Mouse (Mus musculus) right cerebral cortex, adult 18-20 months (tissue): ENCODE measurements at regions not wholly inside any gene's neighbourhood (a gene's known extent, or its start where the extent isn't known, plus 50 kb on each side); places are given as distances from the start of the nearest gene placed in this dataset.

Source experiments
- DNase-seq: peaks from one replicate; pipeline ENCODE4 v3.0.0; 2022; ENCODE audit warnings: mixed read lengths

DNA sequence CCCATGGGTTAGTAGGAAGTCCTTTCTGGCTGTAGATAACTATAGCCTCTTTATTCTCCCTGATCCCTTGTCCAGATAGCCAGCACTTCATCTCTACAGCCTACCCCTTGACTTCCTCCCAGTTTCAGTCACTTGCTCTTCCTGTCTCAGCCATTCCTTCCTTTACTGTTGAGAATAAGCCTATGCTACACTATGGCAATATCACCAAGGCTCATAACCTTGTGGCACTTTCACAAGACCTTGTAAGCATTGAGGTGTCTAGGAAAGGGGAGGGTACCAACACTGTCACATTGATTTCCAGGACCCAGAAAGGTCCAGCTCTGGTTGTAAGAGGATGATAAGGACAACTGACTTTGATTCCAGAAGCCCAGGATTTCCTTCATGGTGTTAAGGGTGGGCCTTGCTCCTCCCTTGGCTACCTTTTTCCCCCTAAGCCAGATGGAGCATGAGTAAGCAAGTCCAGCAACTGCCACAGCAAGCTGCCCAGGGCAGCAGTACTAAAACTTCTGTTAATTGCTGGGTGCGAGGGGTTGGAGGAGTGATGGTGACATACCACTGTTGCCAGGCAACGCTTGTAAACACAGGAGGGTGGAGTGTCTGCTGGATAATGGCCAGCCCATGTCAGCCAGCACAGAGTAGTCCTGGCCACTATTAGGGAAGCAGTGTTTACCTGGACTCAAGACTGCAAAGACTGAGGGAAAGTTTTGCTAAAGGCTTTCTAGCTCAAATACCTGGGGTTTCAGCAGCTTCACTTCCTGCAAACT, 75.7 kb downstream of the Ankrd16 start:
- no peak for DNase-seq

DNA sequence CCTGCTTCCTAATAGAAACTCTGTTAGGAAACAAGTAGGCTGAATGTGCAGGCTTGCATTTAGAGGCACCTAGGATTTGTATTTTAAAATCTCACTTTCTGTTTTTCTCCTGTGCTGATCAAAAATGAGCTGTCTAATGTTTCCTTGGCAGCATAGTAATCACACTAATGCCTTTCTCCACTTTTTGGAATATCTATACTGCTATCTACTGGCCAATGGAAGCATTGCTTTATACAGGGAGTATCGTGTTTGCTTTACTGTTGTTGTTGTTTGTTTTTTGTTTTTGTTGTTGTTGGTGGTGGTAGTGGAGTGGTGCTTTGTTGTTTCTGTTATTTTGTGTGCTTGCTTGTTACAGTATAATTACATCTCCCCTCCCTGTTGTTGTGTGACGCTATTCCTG, 92.3 kb downstream of the Ankrd16 start:
- no peak for DNase-seq

DNA sequence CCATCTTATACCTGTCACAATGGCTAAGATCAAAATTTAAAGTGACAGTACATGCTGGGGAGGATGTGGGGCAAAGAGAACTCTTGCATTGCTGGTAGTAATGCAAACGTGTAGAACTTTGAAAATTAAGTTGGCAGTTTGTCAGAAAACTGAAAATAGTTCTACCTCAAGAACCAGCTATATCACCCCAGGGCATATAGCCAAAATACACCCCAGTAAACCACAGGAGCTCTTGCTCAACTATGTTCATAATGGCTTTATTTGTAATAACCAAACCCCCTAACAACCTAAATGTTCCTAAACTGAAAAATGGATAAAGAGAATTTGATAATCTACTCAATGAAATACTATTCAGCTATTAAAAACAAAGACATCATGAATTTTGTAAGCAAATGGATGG, 102.3 kb downstream of the Ankrd16 start:
- no peak for DNase-seq

DNA sequence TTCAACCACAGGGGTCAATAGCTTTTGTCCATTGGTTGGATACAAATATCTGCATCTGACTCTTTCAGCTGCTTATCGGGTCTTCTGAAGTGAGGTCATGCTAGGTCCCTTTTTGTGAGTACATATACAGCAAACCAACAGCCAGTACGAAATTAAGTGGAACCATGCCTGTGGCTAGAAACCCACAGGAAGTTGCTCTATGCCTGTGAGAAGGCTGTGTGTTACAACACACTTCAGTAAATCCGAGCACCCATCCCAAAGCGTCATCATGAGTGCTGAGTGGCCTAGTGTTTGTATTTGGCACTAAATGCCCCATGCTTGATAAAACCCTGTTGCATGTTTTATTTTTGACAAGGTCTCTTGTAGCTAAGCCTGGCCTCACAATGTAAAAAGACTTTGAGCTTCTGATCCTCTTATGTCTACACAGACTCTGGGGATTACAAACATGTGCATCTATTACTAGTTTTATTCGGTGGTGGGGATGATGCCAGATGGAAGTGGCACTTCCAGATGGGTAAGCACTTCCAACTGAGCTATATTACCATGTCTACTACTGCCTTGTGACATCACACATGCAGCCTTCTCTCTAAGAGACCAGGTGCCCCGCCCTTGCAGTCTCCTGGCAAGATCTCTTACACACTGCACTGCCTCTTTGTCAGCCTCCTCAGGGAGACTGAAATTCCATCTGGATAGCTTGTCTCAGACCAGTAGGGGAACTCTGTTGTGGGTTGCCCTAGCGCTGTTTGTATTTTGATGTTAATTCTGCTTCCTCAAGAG, 117.3 kb downstream of the Ankrd16 start:
- no peak for DNase-seq

DNA sequence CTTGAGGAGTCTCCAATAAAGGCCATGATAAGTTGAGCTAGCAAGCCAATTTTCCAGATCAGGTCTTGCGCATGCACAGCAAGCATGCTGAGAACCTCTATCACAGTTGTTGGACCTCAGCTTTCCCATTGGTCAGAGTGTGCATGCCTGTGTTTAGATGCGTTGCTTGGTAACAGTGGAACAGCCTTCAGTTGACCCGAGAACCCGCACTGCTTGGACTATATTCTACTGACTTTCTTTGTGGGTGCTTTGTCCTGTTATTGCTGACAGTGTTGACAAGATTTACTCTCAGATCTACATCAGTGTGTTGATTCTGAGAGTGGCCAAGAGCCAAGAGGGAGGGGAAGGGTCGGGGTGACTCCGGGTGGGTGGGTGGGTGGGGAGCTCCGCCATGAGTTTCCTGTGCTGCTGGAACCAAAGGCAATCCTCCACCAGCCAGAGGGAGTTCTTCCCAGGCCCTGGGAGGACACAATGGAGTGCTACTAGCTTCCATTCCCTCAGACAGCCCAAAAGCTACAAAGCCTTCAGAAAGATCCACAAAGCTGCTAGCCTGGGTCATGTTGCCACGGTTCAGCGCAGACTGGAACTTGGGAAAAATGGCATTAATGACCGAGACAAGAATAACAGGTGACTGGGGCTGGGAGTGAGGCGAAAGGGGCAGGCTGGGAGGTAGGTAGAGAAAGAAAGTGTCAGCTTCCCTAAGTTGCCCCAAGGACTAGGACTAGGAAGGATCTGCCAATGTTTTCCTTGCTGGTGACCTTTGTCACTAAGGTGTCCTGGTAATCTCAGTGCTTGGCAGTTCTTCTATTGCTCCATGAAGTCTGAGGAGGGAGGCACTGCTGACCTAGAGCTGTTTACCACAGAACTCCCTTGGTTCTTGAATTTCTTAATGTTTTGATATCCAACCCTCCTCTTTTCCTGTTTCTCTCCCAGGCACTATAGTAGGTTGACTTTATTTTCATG, 122.3 kb downstream of the Ankrd16 start:
- no peak for DNase-seq

DNA sequence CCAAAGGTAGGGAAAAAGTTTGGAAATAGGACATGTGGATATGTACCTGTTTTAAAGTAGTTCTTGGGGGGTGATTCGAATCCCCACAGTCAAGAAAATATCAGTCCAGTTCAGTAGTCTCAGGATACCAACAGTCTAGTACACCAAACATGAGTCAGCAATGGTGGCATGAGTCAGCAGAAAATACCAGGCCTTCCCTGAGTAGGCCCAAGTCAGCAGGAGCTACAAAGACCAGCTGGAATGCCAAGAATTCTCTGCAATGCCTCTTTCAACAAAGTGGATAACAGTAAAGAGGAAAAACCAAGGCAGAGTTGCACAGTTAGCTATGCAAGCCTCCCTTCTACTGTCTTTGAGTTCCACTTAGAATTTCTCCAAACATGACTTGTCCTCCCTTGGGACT, 137.1 kb downstream of the Ankrd16 start:
- no peak for DNase-seq

DNA sequence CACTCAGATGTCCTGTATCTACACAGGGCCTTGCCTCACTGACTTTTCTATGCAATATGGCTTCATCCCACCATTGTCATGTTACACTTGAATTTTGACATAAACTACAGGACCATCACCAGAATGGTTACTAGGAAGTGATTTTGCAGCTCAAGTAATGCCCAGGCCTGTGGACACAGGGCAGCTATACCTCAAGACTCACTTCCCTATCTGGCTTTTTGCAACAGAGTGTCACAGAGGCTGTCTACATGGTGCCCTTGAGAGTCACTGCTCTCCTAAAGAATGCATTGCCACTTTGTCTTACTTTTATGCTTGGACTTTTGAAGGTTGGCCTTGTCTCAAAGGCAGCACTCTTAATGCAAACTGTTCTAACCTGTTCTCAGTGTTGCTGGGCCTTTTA, 139.7 kb downstream of the Ankrd16 start:
- no peak for DNase-seq

DNA sequence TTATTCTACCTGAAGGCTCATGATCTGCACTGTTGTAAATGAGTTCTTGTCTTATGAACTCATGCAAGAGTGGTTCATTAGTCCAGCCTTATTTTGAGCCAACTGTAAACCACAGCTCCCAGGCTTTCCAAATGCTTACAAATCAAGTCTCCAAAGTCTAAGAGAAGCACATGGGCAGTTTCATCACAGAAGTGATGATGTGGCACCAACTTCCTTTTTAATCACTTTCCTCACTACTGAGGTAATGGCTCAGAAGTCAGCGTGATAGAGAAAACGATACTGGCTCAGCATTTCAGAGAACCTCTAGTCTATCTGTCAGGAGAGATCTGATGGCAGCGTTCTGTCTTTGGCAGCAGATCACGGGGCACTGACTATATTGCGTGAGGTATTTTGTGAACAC, 140.4 kb downstream of the Ankrd16 start:
- DNase-seq, result no peak

DNA sequence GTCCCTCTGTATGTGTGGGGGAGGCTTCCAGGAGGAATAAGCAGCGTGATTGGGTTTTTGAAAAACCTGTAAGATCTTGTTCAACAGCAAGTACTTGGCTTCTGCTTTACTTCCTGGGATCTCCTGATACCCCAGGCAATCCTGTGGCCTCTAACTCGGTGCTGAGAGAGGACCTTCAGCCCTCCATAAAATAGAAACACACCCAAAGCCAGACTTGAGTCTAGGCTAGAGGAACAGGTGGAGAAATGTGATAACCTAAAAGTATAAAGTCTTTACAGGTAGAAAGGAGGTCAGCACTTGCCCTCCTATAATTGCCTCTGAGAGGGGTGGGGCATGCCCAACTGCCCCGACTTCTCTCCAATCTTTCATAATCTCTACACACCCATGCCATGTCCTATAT, 183.1 kb downstream of the Ankrd16 start:
- DNase-seq, result no peak

DNA sequence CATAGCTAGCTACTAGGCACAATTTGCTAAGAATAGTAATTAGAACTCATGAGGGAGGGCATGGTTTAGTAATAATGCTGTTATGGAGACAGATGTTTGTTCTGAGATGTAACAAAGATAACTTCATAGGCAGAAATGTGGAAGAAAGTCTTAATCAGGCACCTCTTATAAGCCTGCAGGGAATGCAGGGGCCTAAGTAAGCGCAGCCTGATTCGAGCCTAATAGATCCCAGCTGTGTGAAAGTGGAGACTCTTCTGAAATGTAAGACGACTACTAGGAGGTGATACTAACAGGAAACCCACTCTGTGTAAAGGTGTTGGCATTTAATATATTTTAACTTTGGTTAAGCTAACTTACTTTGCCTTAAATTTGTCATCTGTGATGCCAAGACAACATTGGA, 187.7 kb downstream of the Ankrd16 start:
- no peak for DNase-seq

DNA sequence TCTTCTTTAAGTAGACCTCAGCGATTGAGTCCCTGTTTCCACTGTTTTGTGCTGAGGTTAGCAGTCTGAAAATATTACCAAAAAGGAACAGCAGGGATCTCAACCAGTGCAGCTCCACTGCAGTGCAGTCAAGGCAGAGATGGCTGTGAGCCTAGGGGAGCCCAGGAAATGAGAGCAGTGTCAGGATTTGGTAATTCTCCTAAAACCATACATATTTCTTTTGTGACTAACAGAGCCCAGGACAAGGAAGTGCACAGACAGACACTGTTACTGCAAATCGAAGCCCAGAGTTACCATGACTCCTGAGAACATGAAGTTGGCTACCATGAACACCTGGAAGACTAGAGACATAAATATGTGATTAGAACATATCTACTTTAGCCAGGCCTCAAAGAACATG, 189.3 kb downstream of the Ankrd16 start:
- DNase-seq, result no peak

DNA sequence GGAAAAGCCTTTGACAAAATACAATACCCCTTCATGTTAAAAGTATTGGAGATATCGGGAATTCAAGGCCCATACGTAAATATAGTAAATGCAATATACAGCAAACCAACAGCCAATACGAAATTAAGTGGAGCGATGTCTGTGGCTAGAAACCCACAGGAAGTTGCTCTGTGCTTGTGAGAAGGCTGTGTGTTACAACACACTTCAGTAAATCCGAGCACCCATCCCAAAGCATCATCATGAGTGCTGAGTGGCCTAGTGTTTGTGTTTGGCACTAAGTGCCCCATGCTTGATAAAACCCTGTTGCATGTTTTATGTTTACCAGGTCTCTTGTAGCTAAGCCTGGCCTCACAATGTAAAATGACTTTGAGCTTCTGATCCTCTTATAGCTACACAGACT, 194.3 kb downstream of the Ankrd16 start:
- no peak for DNase-seq

DNA sequence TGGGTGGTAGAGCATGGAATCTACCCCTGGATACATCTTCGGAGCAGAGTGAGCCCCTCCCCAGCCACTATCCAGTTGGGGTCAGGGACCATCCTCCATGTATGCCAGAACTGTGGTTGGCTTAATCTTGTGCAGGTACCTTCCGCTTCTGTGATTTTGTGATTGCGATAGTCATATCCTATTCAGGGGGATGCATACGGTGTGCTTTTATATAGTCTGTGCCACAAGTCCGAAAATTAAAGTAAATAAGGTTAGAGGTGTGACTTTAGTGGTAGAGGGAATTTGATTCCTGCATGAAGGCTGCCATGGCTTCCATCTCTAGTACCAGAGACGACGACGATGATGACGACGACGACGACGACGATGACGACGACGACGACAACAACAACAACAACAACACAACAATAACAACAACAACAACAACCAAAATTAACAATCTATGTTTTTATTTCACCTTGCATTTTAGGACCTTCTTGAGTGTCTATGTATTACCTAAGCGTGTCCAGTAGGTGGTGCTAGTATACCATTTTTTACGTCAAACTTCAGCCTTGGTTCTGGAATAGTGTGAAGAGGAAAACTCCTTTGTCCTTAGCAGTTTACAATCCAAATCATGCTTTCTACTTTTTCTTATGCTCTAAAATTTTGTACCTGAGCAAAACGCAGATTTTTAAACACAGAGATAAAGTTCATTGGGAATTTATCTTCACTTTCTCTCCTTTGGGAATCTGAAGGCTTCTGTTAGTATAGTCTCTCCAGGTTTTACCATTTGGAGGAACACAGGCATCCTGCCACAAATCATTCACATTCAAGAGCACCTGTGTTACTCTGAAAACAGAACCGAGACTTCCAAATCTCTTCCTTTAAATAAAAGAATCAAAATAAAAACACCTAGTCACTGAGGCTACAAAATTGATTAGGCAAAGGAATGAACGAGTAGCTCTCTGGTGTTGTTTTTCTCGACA, 224.5 kb downstream of the Ankrd16 start:
- peak; percentile 8 for DNase-seq

DNA sequence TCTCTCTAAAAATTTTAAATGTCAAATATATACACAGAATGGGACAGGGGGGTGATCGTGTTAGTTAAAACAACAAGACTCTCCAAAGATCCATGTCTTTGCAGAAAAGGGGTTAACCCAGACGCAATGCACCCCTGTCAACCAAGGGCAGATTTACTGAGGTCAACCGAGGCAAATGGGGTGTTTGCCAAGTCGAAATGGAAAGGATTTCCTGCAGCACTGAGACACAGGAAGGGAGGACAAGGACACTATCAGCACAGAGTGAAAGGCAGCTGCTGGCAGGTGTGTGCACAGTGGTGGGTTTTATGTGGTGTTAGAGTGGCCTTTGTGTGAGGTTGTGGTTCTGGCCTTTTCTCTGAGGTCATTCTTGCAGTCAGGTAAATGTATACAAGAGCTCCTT, 226.7 kb downstream of the Ankrd16 start:
- no peak for DNase-seq

DNA sequence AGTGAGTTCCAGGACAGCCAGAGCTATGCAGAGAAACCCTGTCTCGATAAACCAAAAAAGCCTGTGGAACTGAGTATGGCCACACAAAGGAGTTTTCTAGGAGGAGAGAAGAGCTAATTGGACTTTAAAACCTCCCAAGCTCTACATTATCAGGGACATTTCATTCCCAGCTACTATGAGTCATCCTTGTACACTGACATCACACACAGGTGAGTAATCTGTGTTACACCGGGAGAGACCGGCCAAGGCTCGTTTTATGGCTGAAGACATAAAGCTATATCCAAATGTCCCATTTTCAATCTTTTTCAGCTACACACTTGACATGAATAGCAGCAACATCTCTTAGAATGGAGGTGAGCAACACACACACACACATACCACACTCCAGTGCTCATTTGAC, 229.5 kb downstream of the Ankrd16 start:
- no peak for DNase-seq

DNA sequence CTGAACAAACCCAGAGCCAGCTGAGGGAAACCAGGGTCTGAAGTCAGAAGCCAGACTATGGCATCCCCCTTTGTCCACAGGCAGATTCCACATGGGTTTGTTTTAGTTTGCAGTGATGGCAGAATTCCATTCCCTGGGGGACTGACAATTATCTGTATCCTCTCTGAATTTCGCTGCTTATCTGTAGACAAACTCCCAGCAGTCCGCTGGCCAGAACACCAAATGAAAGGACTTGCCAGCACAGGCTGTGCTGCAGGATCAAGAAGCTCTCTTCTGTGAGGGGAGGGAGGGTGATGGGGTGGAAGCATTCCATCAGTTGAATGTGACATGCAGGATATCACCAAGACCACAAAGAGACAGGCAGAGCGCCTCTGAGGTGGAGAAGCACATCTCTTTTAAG, 233.8 kb downstream of the Ankrd16 start:
- no peak for DNase-seq

DNA sequence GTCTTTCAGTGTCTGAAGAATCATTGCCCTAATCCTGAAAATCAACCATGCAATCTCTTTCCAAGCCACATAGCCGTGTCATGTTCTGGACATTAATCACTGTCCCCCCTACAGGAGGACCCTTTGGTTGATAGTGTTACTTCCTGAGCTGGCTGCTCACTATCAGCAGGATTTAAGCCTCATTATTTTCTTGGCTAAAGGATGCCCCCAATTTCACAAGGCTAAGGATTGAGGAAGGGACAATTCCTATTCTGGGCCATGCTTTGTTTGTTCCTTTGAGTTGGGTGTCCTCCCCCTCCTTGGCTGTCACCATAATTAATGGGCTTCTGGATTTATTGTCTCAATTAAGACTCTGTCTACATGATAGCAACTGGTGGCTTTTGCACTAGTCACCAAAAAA, 241.9 kb downstream of the Ankrd16 start:
- no peak for DNase-seq

DNA sequence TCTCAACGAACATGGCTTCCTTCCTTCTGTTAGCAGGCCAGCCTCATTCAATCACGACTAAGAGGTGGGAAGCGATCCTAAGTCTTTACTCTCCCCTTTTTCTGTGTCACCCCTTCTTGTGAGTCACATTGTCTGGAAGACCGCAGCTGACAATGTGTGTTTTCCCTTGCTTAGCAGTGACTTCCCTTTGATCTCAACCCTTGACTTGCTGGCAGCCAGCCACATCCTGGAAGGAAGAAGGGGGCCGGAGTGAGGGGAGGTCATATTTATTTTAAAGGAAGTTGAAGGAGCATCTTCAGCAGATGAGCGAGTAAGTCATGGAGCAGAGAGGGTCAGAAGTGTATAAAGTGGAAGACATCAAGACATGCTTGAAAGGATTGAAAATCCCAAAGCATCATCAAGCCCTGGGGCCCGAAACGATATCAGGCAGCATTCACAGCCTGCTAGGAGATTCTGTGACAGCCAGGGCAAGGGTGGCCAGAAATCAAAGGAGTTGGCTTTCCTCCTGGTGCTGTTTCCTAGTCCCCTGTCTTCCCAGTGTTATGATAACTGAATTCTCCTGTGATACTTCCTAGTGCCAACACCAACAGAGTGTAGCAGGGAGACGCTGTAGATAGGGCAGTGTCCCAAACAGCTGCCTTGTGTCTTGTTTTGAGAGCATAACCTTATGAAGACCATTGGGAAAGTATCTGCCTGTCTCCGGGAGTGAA, 245.9 kb downstream of the Ankrd16 start:
- no peak for DNase-seq

DNA sequence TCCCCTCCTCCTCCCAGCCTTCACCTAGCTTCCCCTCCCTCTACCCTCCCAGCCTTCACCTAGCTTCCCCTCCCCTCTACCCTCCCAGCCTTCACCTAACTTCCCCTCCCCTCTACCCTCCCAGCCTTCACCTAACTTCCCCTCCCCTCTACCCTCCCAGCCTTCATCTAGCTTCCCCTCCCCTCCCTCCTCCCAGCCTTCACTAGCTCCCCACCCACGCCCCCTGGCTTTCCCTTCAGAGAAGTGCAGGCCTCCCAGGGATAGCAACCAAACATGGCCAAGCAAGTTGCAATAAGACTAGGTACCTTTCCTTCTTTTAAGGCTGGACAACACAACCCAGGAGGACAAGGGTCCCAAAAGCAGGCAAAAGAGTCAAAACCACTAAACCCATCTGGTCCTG, 248.5 kb downstream of the Ankrd16 start:
- no peak for DNase-seq

DNA sequence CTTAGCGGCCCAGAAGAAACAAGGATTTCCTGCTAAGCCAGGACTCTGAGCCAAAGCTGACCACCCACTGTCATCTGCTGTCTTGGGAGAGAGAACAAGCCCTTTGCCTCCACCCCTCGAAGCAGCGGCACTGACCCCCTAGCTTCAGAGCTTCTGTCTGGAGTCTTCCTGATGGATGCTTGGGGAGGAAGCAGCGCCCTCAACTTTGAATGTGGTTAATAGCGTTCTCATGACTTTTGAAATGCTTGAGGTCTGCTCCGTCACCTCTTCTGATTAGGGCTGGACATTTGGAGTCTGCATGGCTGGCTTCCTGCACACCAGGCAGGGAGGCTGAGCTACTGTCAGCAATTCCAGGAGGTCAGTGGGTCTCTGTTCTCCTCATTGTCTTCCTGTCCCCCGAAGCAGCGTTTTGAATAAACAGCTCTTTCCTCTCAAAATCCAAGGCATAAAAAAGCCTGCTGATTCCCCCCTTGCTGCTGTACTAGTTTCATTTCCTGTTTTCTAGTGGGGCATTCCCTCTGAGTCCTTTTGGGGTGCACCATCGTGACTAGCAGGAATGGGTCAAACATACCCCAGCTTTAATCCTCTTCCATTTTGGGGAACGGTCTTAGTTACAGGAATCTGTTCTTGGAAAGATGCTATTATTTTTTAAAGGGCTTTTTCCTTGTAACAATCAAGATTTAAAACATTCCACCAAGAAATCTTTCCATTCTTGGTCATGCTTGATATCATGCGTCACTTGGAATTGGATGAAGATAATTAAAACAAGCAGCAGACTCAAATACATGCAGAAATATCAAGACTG, 256.0 kb downstream of the Ankrd16 start:
- DNase-seq, result no peak

DNA sequence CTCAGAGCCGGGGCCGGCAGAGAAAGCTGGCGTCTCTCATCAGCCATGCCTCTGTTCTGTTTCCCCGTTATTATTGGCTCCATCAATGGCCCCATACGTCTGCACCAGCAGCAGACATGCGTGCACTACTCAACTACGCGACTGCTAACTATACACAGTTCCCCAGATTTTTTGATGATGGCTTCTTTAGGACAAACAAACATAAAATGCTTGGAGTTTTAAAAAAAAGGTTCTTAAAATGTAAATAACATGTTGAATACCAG, 256.6 kb downstream of the Ankrd16 start:
- no peak for DNase-seq
